Mouse (Mus musculus) small intestine, adult 2 months (tissue): Measurements from ENCODE around the gene Tmem95.

Source experiments
- CTCF ChIP-seq: fragments of 200-500 bp; IDR thresholded peaks from 2 replicates; pipeline ENCODE4 v1.5.1; 2012; ENCODE audit warnings: low read depth, mild to moderate bottlenecking, control low read depth, inconsistent platforms, low read length, moderate library complexity, mixed read lengths; ENCODE audit not compliant: insufficient replicate concordance, insufficient read length; ENCODE audit errors: extremely low read depth
- POLR2A ChIP-seq: fragments of 200-500 bp; IDR thresholded peaks from 2 replicates; pipeline ENCODE4 v1.6.1; 2012; ENCODE audit warnings: low read depth, mild to moderate bottlenecking, control low read depth, inconsistent platforms, low read length, moderate library complexity

GRCm38 (mm10) chr11:69910781-69911560, 33.2 kb upstream of the Tmem95 start:
- TF ChIP-seq CTCF (no peak), POLR2A (no peak)
